Mouse (Mus musculus) MEL (cell line): Measurements from ENCODE around the gene Cttnbp2. TPM values are rescaled to one million over a fixed set of nuclear protein-coding genes. Genes with fewer than 3 reads are reported as not detected.

Experiments used
- DNase-seq: peaks from one replicate; pipeline ENCODE4 v3.0.0; 2011; ENCODE audit warnings: low read depth, low spot score
- H3K27ac ChIP-seq: 2 replicates; pipeline ENCODE4 v1.5.1; 2012; ENCODE audit warnings: low read depth, mild to moderate bottlenecking, control low read depth, low read length, moderate library complexity; ENCODE audit not compliant: control insufficient read depth
- H3K27me3 ChIP-seq, 2 experiments: fragments of 150-350 bp in 1 of 2; sonication (generic) in 1 of 2; 2 replicates each; pipeline ENCODE4 v1.6.1; 2012; ENCODE audit warnings: low read length in 2 of 2, mild to moderate bottlenecking in 2 of 2, improper control_type of control experiment in 1 of 2, moderate library complexity in 1 of 2; ENCODE audit not compliant: insufficient read depth in 2 of 2, control insufficient read depth in 1 of 2
- H3K36me3 ChIP-seq, 2 experiments: 2 replicates each; pipeline ENCODE4 v1.6.1; 2012 to 2014; ENCODE audit warnings: low read length in 2 of 2, improper control_type of control experiment in 1 of 2, inconsistent platforms in 1 of 2, mild to moderate bottlenecking in 1 of 2; ENCODE audit not compliant: insufficient read depth in 2 of 2, control insufficient read depth in 1 of 2
- H3K4me1 ChIP-seq, 2 experiments: fragments of 150-350 bp in 1 of 2; sonication (generic) in 1 of 2; 2 replicates each; pipeline ENCODE4 v1.6.1; 2012; ENCODE audit warnings: low read length in 2 of 2, improper control_type of control experiment in 1 of 2, mild to moderate bottlenecking in 1 of 2; ENCODE audit not compliant: insufficient read depth in 2 of 2, control insufficient read depth in 1 of 2
- H3K4me3 ChIP-seq, 2 experiments: fragments of 150-350 bp in 1 of 2; sonication (generic) in 1 of 2; 2 replicates each; pipeline ENCODE4 v1.5.1; 2012; ENCODE audit warnings: low read depth in 2 of 2, low read length in 2 of 2, mild to moderate bottlenecking in 2 of 2, moderate library complexity in 2 of 2, control low read depth in 1 of 2, improper control_type of control experiment in 1 of 2; ENCODE audit not compliant: control insufficient read depth in 1 of 2, insufficient read depth in 1 of 2
- H3K79me2 ChIP-seq: 2 replicates; pipeline ENCODE4 v1.6.1; 2012; ENCODE audit warnings: mild to moderate bottlenecking, low read length, moderate library complexity; ENCODE audit not compliant: control insufficient read depth, poor library complexity, insufficient read depth
- H3K9ac ChIP-seq: 2 replicates; pipeline ENCODE4 v1.6.1; 2012; ENCODE audit warnings: low read depth, mild to moderate bottlenecking, control low read depth, low read length, moderate library complexity; ENCODE audit not compliant: control insufficient read depth, poor library complexity, severe bottlenecking
- H3K9me3 ChIP-seq: fragments of 150-350 bp; sonication (generic); replicated peaks from 2 replicates; pipeline ENCODE4 v1.6.1; 2012; ENCODE audit warnings: mild to moderate bottlenecking, low read length, improper control_type of control experiment, moderate library complexity; ENCODE audit not compliant: insufficient read depth
- BHLHE40 ChIP-seq: IDR thresholded peaks from 2 replicates; pipeline ENCODE4 v1.6.1; 2012; ENCODE audit warnings: low read depth, mild to moderate bottlenecking, inconsistent platforms, low read length, improper control_type of control experiment, borderline replicate concordance
- CTCF ChIP-seq, 3 experiments: IDR thresholded peaks in 2 of 3; conservative IDR thresholded peaks in 1 of 3; 2 replicates each; pipeline ENCODE4 v1.5.1; 2011 to 2012; ENCODE audit warnings: low read length in 3 of 3, low read depth in 2 of 3, mild to moderate bottlenecking in 2 of 3, improper control_type of control experiment in 1 of 3, inconsistent platforms in 1 of 3, mixed read lengths in 1 of 3, moderate library complexity in 1 of 3; ENCODE audit not compliant: control insufficient read depth in 1 of 3, insufficient read depth in 1 of 3, poor library complexity in 1 of 3, severe bottlenecking in 1 of 3
- ELF1 ChIP-seq: IDR thresholded peaks from 2 replicates; pipeline ENCODE4 v1.6.1; 2014; ENCODE audit warnings: low read depth, mild to moderate bottlenecking, inconsistent platforms, low read length, improper control_type of control experiment, moderate library complexity
- EP300 ChIP-seq, 2 experiments: IDR thresholded peaks; 2 replicates each; pipeline ENCODE4 v1.6.1; 2011; ENCODE audit warnings: improper control_type of control experiment in 2 of 2, low read length in 2 of 2, low read depth in 1 of 2, mild to moderate bottlenecking in 1 of 2
- ETS1 ChIP-seq: IDR thresholded peaks from 2 replicates; pipeline ENCODE4 v1.6.1; 2012; ENCODE audit warnings: low read depth, mild to moderate bottlenecking, inconsistent platforms, low read length, improper control_type of control experiment, moderate library complexity
- GATA1 ChIP-seq: IDR thresholded peaks from 2 replicates; pipeline ENCODE4 v1.6.1; 2011; ENCODE audit warnings: low read depth, low read length, improper control_type of control experiment
- KAT2A ChIP-seq: conservative IDR thresholded peaks from 2 replicates; pipeline ENCODE4 v1.6.1; 2012; ENCODE audit warnings: low read depth, low read length, improper control_type of control experiment, inconsistent platforms
- MAFK ChIP-seq: IDR thresholded peaks from 2 replicates; pipeline ENCODE4 v1.6.1; 2011; ENCODE audit warnings: low read depth, mild to moderate bottlenecking, low read length, improper control_type of control experiment, borderline replicate concordance
- MAX ChIP-seq: IDR thresholded peaks from 2 replicates; pipeline ENCODE4 v1.6.1; 2011; ENCODE audit warnings: low read length, improper control_type of control experiment
- MAZ ChIP-seq: IDR thresholded peaks from 2 replicates; pipeline ENCODE4 v1.6.1; 2012; ENCODE audit warnings: low read depth, mild to moderate bottlenecking, inconsistent platforms, low read length, improper control_type of control experiment
- MXI1 ChIP-seq: IDR thresholded peaks from 2 replicates; pipeline ENCODE4 v1.6.1; 2011; ENCODE audit warnings: mild to moderate bottlenecking, low read depth, low read length, improper control_type of control experiment
- MYB ChIP-seq: IDR thresholded peaks from 2 replicates; pipeline ENCODE4 v1.6.1; 2011; ENCODE audit warnings: mild to moderate bottlenecking, low read depth, low read length, improper control_type of control experiment
- NELFE ChIP-seq: IDR thresholded peaks from 2 replicates; pipeline ENCODE4 v1.6.1; 2011; ENCODE audit warnings: low read depth, low read length, improper control_type of control experiment
- POLR2AphosphoS2 ChIP-seq: IDR thresholded peaks from 2 replicates; pipeline ENCODE4 v1.6.1; 2011; ENCODE audit warnings: low read length, improper control_type of control experiment
- POLR2AphosphoS5 ChIP-seq: IDR thresholded peaks from 2 replicates; pipeline ENCODE4 v1.6.1; 2012; ENCODE audit warnings: low read depth, borderline replicate concordance, mild to moderate bottlenecking, inconsistent platforms, low read length, moderate library complexity, mixed read lengths
- RAD21 ChIP-seq: IDR thresholded peaks from 2 replicates; pipeline ENCODE4 v1.6.1; 2011; ENCODE audit warnings: mild to moderate bottlenecking, low read depth, low read length, improper control_type of control experiment
- RCOR1 ChIP-seq: IDR thresholded peaks from 2 replicates; pipeline ENCODE4 v1.6.1; 2012; ENCODE audit warnings: low read depth, mild to moderate bottlenecking, inconsistent platforms, low read length, improper control_type of control experiment
- TAL1 ChIP-seq: IDR thresholded peaks from 2 replicates; pipeline ENCODE4 v1.6.1; 2012; ENCODE audit warnings: mild to moderate bottlenecking, inconsistent platforms, low read length, moderate library complexity, mixed read lengths
- TBP ChIP-seq: IDR thresholded peaks from 2 replicates; pipeline ENCODE4 v1.8.0; 2011; ENCODE audit warnings: low read depth, low read length, improper control_type of control experiment
- USF1 ChIP-seq: IDR thresholded peaks from 2 replicates; pipeline ENCODE4 v1.6.1; 2014; ENCODE audit warnings: low read depth, mild to moderate bottlenecking, inconsistent platforms, low read length, improper control_type of control experiment, moderate library complexity
- ZC3H11A ChIP-seq: IDR thresholded peaks from 2 replicates; pipeline ENCODE4 v1.6.1; 2012; ENCODE audit warnings: low read depth, mild to moderate bottlenecking, inconsistent platforms, low read length, improper control_type of control experiment
- ZMIZ1 ChIP-seq: IDR thresholded peaks from 2 replicates; pipeline ENCODE4 v1.6.1; 2012; ENCODE audit warnings: low read depth, mild to moderate bottlenecking, inconsistent platforms, low read length, improper control_type of control experiment, moderate library complexity
- polyA plus RNA-seq, 2 experiments: library from polyadenylated mRNA; stranded (reverse) in 1 of 2; unstranded in 1 of 2; fragments of >175 nt in 1 of 2; fragments of >200 nt in 1 of 2; gene quantifications; 2 replicates each; pipeline versions ENCODE4 v1.2.1 to v1.2.4; 2012; ENCODE audit warnings: low replicate concordance in 2 of 2, low read depth in 1 of 2; ENCODE audit not compliant: insufficient read length in 2 of 2, insufficient read depth in 1 of 2, missing spikeins in 1 of 2
- total RNA-seq: library from RNA; depleted of rRNA; stranded (reverse); fragments of 300-350 nt; gene quantifications from 2 replicates; pipeline ENCODE4 v1.2.3, GENCODE M21; 2012

Gene Cttnbp2
- total and polyA plus RNA-seq, 3 experiments = 0.77 to 1.2 TPM; not detected in 1

DNA sequence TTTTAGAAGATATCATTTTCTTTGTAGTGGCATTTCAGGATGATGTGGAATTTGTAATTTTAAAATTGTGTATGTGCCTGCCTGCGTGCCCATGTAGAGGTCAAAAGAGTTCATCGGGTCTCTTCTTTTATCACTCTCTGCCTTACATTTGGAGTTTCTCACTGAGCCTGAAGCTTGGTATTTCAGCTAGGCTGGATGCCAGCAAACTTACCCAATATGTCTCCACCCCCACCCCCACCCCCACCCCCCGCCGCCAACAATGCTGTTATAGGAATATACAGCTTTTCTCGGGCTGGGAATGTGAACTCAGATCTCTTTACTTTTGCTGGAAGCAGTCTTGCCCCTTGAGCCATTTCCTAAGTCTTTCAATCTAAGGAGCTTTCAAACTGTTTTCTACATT, 152.4 kb downstream of the Cttnbp2 start:
- DNase-seq = no peak
- Histone ChIP-seq H3K79me2 (no peaks in the 10 kb centered on the region), H3K27ac (no peak overlapping the region), H3K4me3 (no peak overlapping the region), H3K27me3 (no peaks in the 10 kb centered on the region; a peak in 1 of 4 replicates), H3K9ac (no peak overlapping the region), H3K36me3 (no peaks in the 10 kb centered on the region; a peak in 1 of 4 replicates), H3K4me1 (peaks cover 0 to 2% of the 10 kb centered on the region in 2 experiments; a peak in 1 of 4 replicates), H3K9me3 (no peaks in the 10 kb centered on the region)
- TF ChIP-seq MAX = no peak
- no peak for TF ChIP-seq POLR2AphosphoS2
- no peak for TF ChIP-seq USF1

DNA sequence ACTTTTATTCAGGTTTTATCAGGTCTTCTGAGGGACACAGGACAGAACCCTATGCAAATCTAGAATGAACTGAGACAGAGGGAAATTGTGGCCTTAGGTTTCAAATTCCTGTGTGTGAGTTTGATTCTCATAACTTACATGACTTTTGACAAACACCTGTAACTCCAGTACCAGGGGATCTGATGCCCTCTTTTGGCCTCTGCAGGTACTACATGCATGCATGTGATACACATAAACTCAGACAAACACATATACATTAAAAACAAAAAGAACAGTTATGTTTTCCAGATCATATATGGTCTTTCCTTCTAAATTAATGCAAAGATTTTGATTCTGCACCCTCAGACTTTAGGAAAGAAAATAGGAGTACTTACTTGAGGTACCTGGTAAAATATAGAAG, 153.7 kb downstream of the Cttnbp2 start:
- H3K27ac ChIP-seq = no peak overlapping the region
- no peaks in the 10 kb centered on the region; a peak in 1 of 4 replicates for H3K27me3 ChIP-seq
- no peak overlapping the region for H3K4me3 ChIP-seq
- H3K9me3 ChIP-seq = no peaks in the 10 kb centered on the region
- no peak for TF ChIP-seq MAFK
- TF ChIP-seq TBP = no peak
- TF ChIP-seq ETS1 = no peak
- TF ChIP-seq ZC3H11A = no peak
- TF ChIP-seq MYB = no peak
- TF ChIP-seq KAT2A = no peak
- no peak for TF ChIP-seq GATA1
- TF ChIP-seq ZMIZ1 = no peak
- TF ChIP-seq POLR2AphosphoS5 = no peak
- peak; percentile 6 for TF ChIP-seq RAD21
- TF ChIP-seq CTCF (IDR thresholded peaks at IDR 0.05 in 2 of 3, conservative IDR thresholded peaks at IDR 0.05 in 1 of 3; ENCODE audit: control insufficient read depth in 1 of 3, insufficient read depth in 1 of 3, low read depth in 2 of 3, low read length in 3 of 3, poor library complexity in 1 of 3, severe bottlenecking in 1 of 3) = peak in 1 of 3 experiments; percentile 30; a peak in 3 of 6 replicates
- TF ChIP-seq ELF1 = no peak
- TF ChIP-seq USF1 = no peak
- no peak for TF ChIP-seq RCOR1
- H3K4me1 ChIP-seq = no peaks in the 10 kb centered on the region
- no peaks in the 10 kb centered on the region for H3K79me2 ChIP-seq
- no peak overlapping the region for H3K9ac ChIP-seq
- DNase-seq = peak; percentile 20
- no peaks in the 10 kb centered on the region for H3K36me3 ChIP-seq

DNA sequence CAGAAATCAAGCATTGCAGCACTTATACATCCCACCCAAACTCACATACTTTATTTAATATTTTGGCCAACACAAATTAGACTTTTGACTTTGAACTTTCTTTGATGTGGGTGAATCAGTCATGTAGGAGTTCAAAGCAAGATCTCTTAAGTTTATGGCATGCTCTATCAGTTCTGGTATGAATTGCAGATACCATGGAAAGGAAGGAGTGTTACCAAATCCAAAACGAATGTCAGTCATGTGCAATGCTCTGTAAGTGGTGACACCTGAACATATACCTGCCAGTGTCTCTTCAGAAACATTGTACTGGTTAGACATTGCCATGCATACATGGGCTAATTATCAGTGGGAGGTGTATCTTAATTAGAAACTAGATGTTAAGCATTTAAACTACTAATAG, 154.5 kb downstream of the Cttnbp2 start:
- TF ChIP-seq TAL1 (no peak), NELFE (no peak), MXI1 (no peak), EP300 (IDR thresholded peaks at IDR 0.05; ENCODE audit: low read depth in 1 of 2, low read length in 2 of 2) (no peak), CTCF (IDR thresholded peaks at IDR 0.05 in 2 of 3, conservative IDR thresholded peaks at IDR 0.05 in 1 of 3; ENCODE audit: control insufficient read depth in 1 of 3, insufficient read depth in 1 of 3, low read depth in 2 of 3, low read length in 3 of 3, poor library complexity in 1 of 3, severe bottlenecking in 1 of 3) (no peak), MAZ (no peak), BHLHE40 (no peak)
- no peak overlapping the region for H3K9ac ChIP-seq
- H3K4me3 ChIP-seq = no peak overlapping the region
- H3K79me2 ChIP-seq = no peaks in the 10 kb centered on the region
- no peaks in the 10 kb centered on the region for H3K36me3 ChIP-seq
- no peak for DNase-seq
- H3K27me3 ChIP-seq = no peaks in the 10 kb centered on the region; a peak in 1 of 4 replicates
- H3K27ac ChIP-seq = no peak overlapping the region
- no peaks in the 10 kb centered on the region for H3K4me1 ChIP-seq
- H3K9me3 ChIP-seq = no peaks in the 10 kb centered on the region
